Comparison of ENCODE assay signal across 28 mouse cellular contexts in the genomic region with DNA sequence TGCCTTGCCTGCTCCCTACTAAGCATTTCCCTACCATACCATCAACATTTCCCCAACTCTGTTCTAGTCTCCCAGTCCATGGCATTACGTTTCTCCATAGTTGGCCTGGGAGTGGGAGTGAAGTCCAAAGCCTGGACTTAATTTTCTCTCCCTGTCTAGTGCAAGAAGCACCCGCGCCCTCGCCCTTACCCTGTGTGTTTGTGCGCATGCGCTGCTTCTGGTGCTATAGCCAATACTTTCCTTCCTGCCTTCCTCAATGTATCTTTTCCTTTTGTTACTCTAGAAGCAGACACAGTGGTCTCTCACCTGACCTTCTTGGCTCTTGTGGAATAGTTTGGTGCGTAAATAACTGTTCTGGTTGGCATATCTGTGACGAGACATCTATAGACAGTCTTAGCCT.
"Had no signal": no experiment of that assay in that cellular context is flagged by ENCODE, and none has a peak within 500 bp of the region (broad histone marks: within the 10 kb centered on the region; RNA-seq: fewer than 3 reads in every experiment).

No protein-coding gene starts in this region.

- H3K36me3 ChIP-seq: embryonic facial prominence, embryonic 10.5 days; embryonic facial prominence, embryonic 12.5 days; embryonic facial prominence, embryonic 13.5 days; embryonic facial prominence, embryonic 15.5 days; forebrain, embryonic 10.5 days; forebrain, embryonic 12.5 days; forebrain, embryonic 15.5 days had no signal

- H3K9me3 ChIP-seq: embryonic facial prominence, embryonic 10.5 days; embryonic facial prominence, embryonic 12.5 days; embryonic facial prominence, embryonic 13.5 days; embryonic facial prominence, embryonic 15.5 days; forebrain, embryonic 10.5 days; forebrain, embryonic 12.5 days; forebrain, embryonic 13.5 days; forebrain, embryonic 15.5 days had no signal

- DNase-seq: cerebellum, adult 2 months; cerebellum, adult 8-10 months; cerebellum, adult 9-10 months; cerebellum, adult 9-11 months; cerebellum, postnatal 10 days; cerebellum, postnatal 14 days; cerebellum, postnatal 25 days; cerebellum, postnatal 36 days; embryo, embryonic 11 days; forebrain, postnatal 0 days; gastrocnemius, adult 2 months; gastrocnemius, postnatal 10 days; gastrocnemius, postnatal 14 days; gastrocnemius, postnatal 25 days; gastrocnemius, postnatal 36 days; heart, adult 18-20 months; heart, adult 2 months had no signal

- H3K27ac ChIP-seq: embryonic facial prominence, embryonic 10.5 days; embryonic facial prominence, embryonic 12.5 days; embryonic facial prominence, embryonic 13.5 days; embryonic facial prominence, embryonic 15.5 days; forebrain, embryonic 10.5 days; forebrain, embryonic 12.5 days; forebrain, embryonic 13.5 days; forebrain, embryonic 15.5 days; gastrocnemius, adult 2 months; heart, adult 2 months had no signal

- H3K27me3 ChIP-seq: embryonic facial prominence, embryonic 13.5 days; embryonic facial prominence, embryonic 15.5 days; forebrain, embryonic 12.5 days; forebrain, embryonic 13.5 days; forebrain, embryonic 15.5 days had no signal

- ATAC-seq: forebrain, embryonic 13.5 days; forebrain, embryonic 14.5 days; forebrain, embryonic 15.5 days; forebrain, embryonic 16.5 days; forebrain, postnatal 0 days had no signal

- H3K4me1 ChIP-seq: embryonic facial prominence, embryonic 10.5 days; embryonic facial prominence, embryonic 12.5 days; embryonic facial prominence, embryonic 13.5 days; embryonic facial prominence, embryonic 15.5 days; forebrain, embryonic 10.5 days; forebrain, embryonic 12.5 days; forebrain, embryonic 13.5 days; forebrain, embryonic 15.5 days had no signal

- H3K4me2 ChIP-seq: embryonic facial prominence, embryonic 12.5 days; embryonic facial prominence, embryonic 13.5 days; embryonic facial prominence, embryonic 15.5 days; forebrain, embryonic 12.5 days; forebrain, embryonic 13.5 days; forebrain, embryonic 15.5 days had no signal

- H3K4me3 ChIP-seq: embryonic facial prominence, embryonic 10.5 days; embryonic facial prominence, embryonic 12.5 days; embryonic facial prominence, embryonic 13.5 days; embryonic facial prominence, embryonic 15.5 days; erythroblast, embryonic 14.5 days; forebrain, embryonic 10.5 days; forebrain, embryonic 12.5 days; forebrain, embryonic 13.5 days; forebrain, embryonic 15.5 days; gastrocnemius, adult 2 months; heart, adult 2 months had no signal

- H3K9ac ChIP-seq: embryonic facial prominence, embryonic 12.5 days; embryonic facial prominence, embryonic 13.5 days; embryonic facial prominence, embryonic 15.5 days; forebrain, embryonic 12.5 days; forebrain, embryonic 13.5 days; forebrain, embryonic 15.5 days; forebrain, postnatal 0 days had no signal
